In genomic region chr11:26962040-26962927, GRCm38 (mm10) we compare ENCODE assay signal across 9 mouse cellular contexts.
DNase-seq lines count a peak whose midpoint lies in the region; ATAC-seq and TF ChIP-seq lines count a peak whose summit lies in the region.
"Had no signal": no experiment of that assay in that cellular context is flagged by ENCODE, and none has a peak within 500 bp of the region (broad histone marks: within the 10 kb centered on the region; RNA-seq: fewer than 3 reads in every experiment).

No protein-coding gene starts in this region.

- ATAC-seq in heart, embryonic 12.5 days (ENCODE audit: insufficient number of reproducible peaks, low FRiP score): no peak
- ATAC-seq in forebrain, embryonic 12.5 days (ENCODE audit: low FRiP score): peak; percentile 55
- ATAC-seq in hindbrain, postnatal 0 days: no peak; the same call in 1 of the 2 replicates

- H3K4me1 ChIP-seq in heart, embryonic 12.5 days (replicated peaks): peaks cover 19% of the 10 kb centered on the region
- H3K4me1 ChIP-seq in forebrain, embryonic 12.5 days: peaks cover 21% of the 10 kb centered on the region
- no peaks in the 10 kb centered on the region for H3K4me1 ChIP-seq in hindbrain, postnatal 0 days (ENCODE audit: insufficient read depth, low read length)
- no peaks in the 10 kb centered on the region for H3K4me1 ChIP-seq in thymus, adult 2 months (replicated peaks; ENCODE audit: control insufficient read depth, insufficient read depth, low read length)

- no peaks in the 10 kb centered on the region for H3K27me3 ChIP-seq in heart, embryonic 12.5 days (replicated peaks)
- 0 out of 2 replicates have a peak, but pooled peaks cover 9% of the 10 kb centered on the region for H3K27me3 ChIP-seq in forebrain, embryonic 12.5 days
- H3K27me3 ChIP-seq in hindbrain, postnatal 0 days (ENCODE audit: insufficient read depth, low read length): no peaks in the 10 kb centered on the region
- no peaks in the 10 kb centered on the region for H3K27me3 ChIP-seq in thymus, adult 2 months (ENCODE audit: control insufficient read depth, insufficient read depth, low read length)
- H3K27me3 ChIP-seq: embryonic facial prominence, embryonic 13.5 days had no signal

- no peak for DNase-seq in heart, postnatal 36 days
- DNase-seq in ES-CJ7 (ENCODE audit: low read depth, low spot score): peak; percentile 15
- peak; percentile 42 for DNase-seq in hindbrain, postnatal 0 days (ENCODE audit: low spot score)
- no peak for DNase-seq in adrenal gland, postnatal 36 days
- DNase-seq in thymus, adult 2 months: no peak
- no peak for DNase-seq in gastrocnemius, postnatal 4 days (ENCODE audit: low spot score in 2 of 2)

- H3K27ac ChIP-seq in heart, embryonic 12.5 days (ENCODE audit: poor library complexity, severe bottlenecking): peak overlapping the region; percentile 64
- H3K27ac ChIP-seq in forebrain, embryonic 12.5 days: no peak overlapping the region
- no peak overlapping the region for H3K27ac ChIP-seq in hindbrain, postnatal 0 days
- H3K27ac ChIP-seq in thymus, adult 2 months (ENCODE audit: control insufficient read depth, insufficient read depth, low read length): no peak overlapping the region
- H3K27ac ChIP-seq: embryonic facial prominence, embryonic 13.5 days had no signal

- intact Hi-C loops in heart, postnatal 36 days (cut with DNase I): no loop called here

- H3K4me3 ChIP-seq in heart, embryonic 12.5 days: no peak overlapping the region
- H3K4me3 ChIP-seq in forebrain, embryonic 12.5 days (replicated peaks): no peak overlapping the region
- no peak overlapping the region for H3K4me3 ChIP-seq in hindbrain, postnatal 0 days (ENCODE audit: low read length)
- no peak overlapping the region for H3K4me3 ChIP-seq in thymus, adult 2 months (ENCODE audit: control insufficient read depth, insufficient read depth, low read length)
- H3K4me3 ChIP-seq: embryonic facial prominence, embryonic 13.5 days had no signal

- WGBS in heart, embryonic 12.5 days: 44% methylated on average over 18 of the region's 18 CpGs
- 35% methylated on average over 18 of the region's 18 CpGs for WGBS in forebrain, embryonic 12.5 days
- 40% methylated on average over 18 of the region's 18 CpGs for WGBS in hindbrain, postnatal 0 days
- 84% methylated on average over 18 of the region's 18 CpGs for WGBS in thymus, adult 2 months

- TF ChIP-seq CTCF in hindbrain, postnatal 0 days (IDR thresholded peaks at IDR 0.05; ENCODE audit: low read depth): no peak
- TF ChIP-seq CTCF in thymus, adult 2 months (IDR thresholded peaks at IDR 0.05; ENCODE audit: borderline replicate concordance, control insufficient read depth, extremely low read depth, insufficient read depth, low read length, poor library complexity): no peak

- H3K36me3 ChIP-seq in heart, embryonic 12.5 days: no peaks in the 10 kb centered on the region
- no peaks in the 10 kb centered on the region for H3K36me3 ChIP-seq in forebrain, embryonic 12.5 days (replicated peaks)
- H3K36me3 ChIP-seq in hindbrain, postnatal 0 days (ENCODE audit: insufficient read depth, low read length): no peaks in the 10 kb centered on the region
- H3K36me3 ChIP-seq in thymus, adult 2 months (ENCODE audit: control insufficient read depth, insufficient read depth, low read length): no peaks in the 10 kb centered on the region
- H3K36me3 ChIP-seq: embryonic facial prominence, embryonic 13.5 days had no signal

- peak overlapping the region; percentile 27; the same call in 1 of the 2 replicates for H3K4me2 ChIP-seq in heart, embryonic 12.5 days
- no peak overlapping the region for H3K4me2 ChIP-seq in forebrain, embryonic 12.5 days
- H3K4me2 ChIP-seq in hindbrain, postnatal 0 days (ENCODE audit: low read depth, low read length): no peak overlapping the region

- no peak overlapping the region for H3K9ac ChIP-seq in heart, embryonic 12.5 days
- no peak overlapping the region for H3K9ac ChIP-seq in forebrain, embryonic 12.5 days
- H3K9ac ChIP-seq in hindbrain, postnatal 0 days (replicated peaks; ENCODE audit: low read length): no peak overlapping the region

- no peaks in the 10 kb centered on the region for H3K9me3 ChIP-seq in heart, embryonic 12.5 days (replicated peaks)
- no peaks in the 10 kb centered on the region for H3K9me3 ChIP-seq in forebrain, embryonic 12.5 days
- H3K9me3 ChIP-seq in hindbrain, postnatal 0 days (ENCODE audit: low read length): no peaks in the 10 kb centered on the region
- H3K9me3 ChIP-seq: embryonic facial prominence, embryonic 13.5 days had no signal

- no peak for TF ChIP-seq POLR2A in thymus, adult 2 months (IDR thresholded peaks at IDR 0.05; ENCODE audit: control insufficient read depth, extremely low read depth, insufficient read depth, low read length, poor library complexity)

Comparison
In these comparisons a context has a peak if more than half of its experiments do, and no peak if none do; other contexts are left out.
1. DNase-seq: peak in ES-CJ7 (single experiment) and hindbrain, postnatal 0 days (single experiment); none in heart, postnatal 36 days (0 of 2), adrenal gland, postnatal 36 days (0 of 2), thymus, adult 2 months (single experiment) and gastrocnemius, postnatal 4 days (0 of 2).